Mouse (Mus musculus) CH12.LX (cell line): ENCODE results near the gene Crip2. TPM values are rescaled to one million over a fixed set of nuclear protein-coding genes. Genes with fewer than 3 reads are reported as not detected.

Experiments
- DNase-seq: peaks from one replicate; pipeline ENCODE4 v3.0.0-alpha.2; 2013; ENCODE audit errors: extremely low read depth
- H3K27ac ChIP-seq: 2 replicates; pipeline ENCODE4 v1.5.1; 2012; ENCODE audit warnings: low read depth, mild to moderate bottlenecking, control low read depth, moderate library complexity; ENCODE audit not compliant: insufficient read depth
- H3K27me3 ChIP-seq: replicated peaks from 2 replicates; pipeline ENCODE3; 2012; ENCODE audit warnings: inconsistent platforms
- H3K36me3 ChIP-seq, 2 experiments: replicated peaks in 1 of 2; 2 replicates each; pipeline versions ENCODE3 to v1.6.1; 2012; ENCODE audit warnings: inconsistent platforms in 1 of 2, low read length in 1 of 2, mild to moderate bottlenecking in 1 of 2, mixed read lengths in 1 of 2, moderate library complexity in 1 of 2; ENCODE audit not compliant: control insufficient read depth in 1 of 2, insufficient read depth in 1 of 2
- H3K4me1 ChIP-seq, 2 experiments: 2 replicates each; pipeline ENCODE4 v1.6.1; 2012; ENCODE audit warnings: inconsistent platforms in 1 of 2, moderate library complexity in 1 of 2; ENCODE audit not compliant: insufficient read depth in 2 of 2, control insufficient read depth in 1 of 2
- H3K4me2 ChIP-seq: 2 replicates; pipeline ENCODE4 v1.6.1; 2012; ENCODE audit warnings: low read depth, mild to moderate bottlenecking, control low read depth; ENCODE audit not compliant: poor library complexity, insufficient read depth, severe bottlenecking
- H3K4me3 ChIP-seq, 3 experiments: fragments of 150-350 bp in 1 of 3; sonication (generic) in 1 of 3; replicated peaks in 1 of 3; 2 replicates each; pipeline versions ENCODE3 to v1.5.1; 2011 to 2012; ENCODE audit warnings: low read depth in 2 of 3, low read length in 2 of 3, mild to moderate bottlenecking in 2 of 3, moderate library complexity in 2 of 3, control low read depth in 1 of 3, improper control_type of control experiment in 1 of 3, inconsistent platforms in 1 of 3, mixed read lengths in 1 of 3; ENCODE audit not compliant: poor library complexity in 1 of 3
- H3K79me2 ChIP-seq: replicated peaks from 2 replicates; pipeline ENCODE4 v1.6.1; 2012; ENCODE audit warnings: mild to moderate bottlenecking, moderate library complexity; ENCODE audit not compliant: control insufficient read depth, poor library complexity, insufficient read depth, severe bottlenecking; ENCODE audit errors: extremely low read depth
- H3K9ac ChIP-seq: 2 replicates; pipeline ENCODE4 v1.6.1; 2012; ENCODE audit warnings: low read depth, mild to moderate bottlenecking, control low read depth, moderate library complexity; ENCODE audit not compliant: insufficient read depth
- H3K9me3 ChIP-seq: replicated peaks from 2 replicates; pipeline ENCODE3; 2012; ENCODE audit warnings: low read length, inconsistent platforms, mixed read lengths
- BHLHE40 ChIP-seq: IDR thresholded peaks from 2 replicates; pipeline ENCODE4 v1.6.1; 2011; ENCODE audit warnings: mild to moderate bottlenecking, low read depth, low read length, improper control_type of control experiment
- CTCF ChIP-seq, 2 experiments: IDR thresholded peaks in 1 of 2; conservative IDR thresholded peaks in 1 of 2; 2 replicates each; pipeline ENCODE4 v1.5.1; 2011 to 2012; ENCODE audit warnings: low read depth in 2 of 2, low read length in 2 of 2, improper control_type of control experiment in 1 of 2, inconsistent platforms in 1 of 2, mild to moderate bottlenecking in 1 of 2, moderate library complexity in 1 of 2
- E2F4 ChIP-seq: IDR thresholded peaks from 2 replicates; pipeline ENCODE4 v1.6.1; 2011; ENCODE audit warnings: low read depth, low read length, improper control_type of control experiment; ENCODE audit not compliant: insufficient replicate concordance
- EP300 ChIP-seq: IDR thresholded peaks from 2 replicates; pipeline ENCODE4 v1.6.1; 2011; ENCODE audit warnings: low read length, improper control_type of control experiment
- ETS1 ChIP-seq: conservative IDR thresholded peaks from 2 replicates; pipeline ENCODE4 v1.6.1; 2012; ENCODE audit warnings: low read depth, mild to moderate bottlenecking, inconsistent platforms, low read length, improper control_type of control experiment, moderate library complexity
- JUND ChIP-seq: conservative IDR thresholded peaks from 2 replicates; pipeline ENCODE4 v1.6.1; 2011; ENCODE audit warnings: low read depth, low read length, improper control_type of control experiment
- KAT2A ChIP-seq: IDR thresholded peaks from 2 replicates; pipeline ENCODE4 v1.6.1; 2012; ENCODE audit warnings: low read length, improper control_type of control experiment, inconsistent platforms; ENCODE audit not compliant: insufficient replicate concordance
- MAZ ChIP-seq: IDR thresholded peaks from 2 replicates; pipeline ENCODE4 v1.6.1; 2012; ENCODE audit warnings: low read depth, mild to moderate bottlenecking, inconsistent platforms, low read length, improper control_type of control experiment, moderate library complexity
- MXI1 ChIP-seq: IDR thresholded peaks from 2 replicates; pipeline ENCODE4 v1.6.1; 2011; ENCODE audit warnings: mild to moderate bottlenecking, low read depth, low read length, improper control_type of control experiment
- MYC ChIP-seq: IDR thresholded peaks from 2 replicates; pipeline ENCODE4 v1.6.1; 2011; ENCODE audit warnings: low read depth, mild to moderate bottlenecking, improper control_type of control experiment, low read length
- PAX5 ChIP-seq: IDR thresholded peaks from 2 replicates; pipeline ENCODE4 v1.6.1; 2012; ENCODE audit warnings: low read length, inconsistent platforms, mixed read lengths
- POLR2A ChIP-seq: IDR thresholded peaks from 2 replicates; pipeline ENCODE4 v1.6.1; 2011; ENCODE audit warnings: low read depth, mild to moderate bottlenecking, improper control_type of control experiment, low read length
- POLR2AphosphoS2 ChIP-seq: IDR thresholded peaks from 2 replicates; pipeline ENCODE4 v1.6.1; 2011; ENCODE audit warnings: low read depth, low read length, improper control_type of control experiment
- RCOR1 ChIP-seq: conservative IDR thresholded peaks from 2 replicates; pipeline ENCODE4 v1.6.1; 2012; ENCODE audit warnings: low read depth, mild to moderate bottlenecking, inconsistent platforms, low read length, improper control_type of control experiment
- UBTF ChIP-seq: IDR thresholded peaks from 2 replicates; pipeline ENCODE4 v1.6.1; 2012; ENCODE audit warnings: low read depth, mild to moderate bottlenecking, inconsistent platforms, low read length, improper control_type of control experiment, moderate library complexity
- USF1 ChIP-seq: IDR thresholded peaks from 2 replicates; pipeline ENCODE4 v1.6.1; 2014; ENCODE audit warnings: low read depth, mild to moderate bottlenecking, inconsistent platforms, low read length, improper control_type of control experiment
- USF2 ChIP-seq: conservative IDR thresholded peaks from 2 replicates; pipeline ENCODE4 v1.6.1; 2011; ENCODE audit warnings: low read depth, low read length, improper control_type of control experiment
- ZMIZ1 ChIP-seq: IDR thresholded peaks from 2 replicates; pipeline ENCODE4 v1.6.1; 2012; ENCODE audit warnings: low read depth, mild to moderate bottlenecking, inconsistent platforms, low read length, improper control_type of control experiment
- ZNF384 ChIP-seq: IDR thresholded peaks from 2 replicates; pipeline ENCODE4 v1.6.1; 2012; ENCODE audit warnings: low read depth, low read length, improper control_type of control experiment, inconsistent platforms
- dilution Hi-C: fragments of 300-500 bp; cut with MboI; formaldehyde crosslinking; loops from 2 replicates; pipeline ENCODE4 v1.14.3; 2020; ENCODE audit warnings: low sequenced_read_pairs; ENCODE audit not compliant: extremely low pct_unique_long_range_greater_than_20kb, extremely low pct_ligation_motif_present
- in situ Hi-C: fragments of 300-500 bp; cut with MboI; formaldehyde crosslinking; loops from 3 replicates; pipeline ENCODE4 v1.14.3; 2019; ENCODE audit warnings: low sequenced_read_pairs, low pct_ligation_motif_present, low pct_unique_long_range_greater_than_20kb, mixed read lengths
- polyA plus RNA-seq: library from polyadenylated mRNA; unstranded; fragments of >175 nt; gene quantifications from 2 replicates; pipeline ENCODE4 v1.2.1, GENCODE M21; 2012; ENCODE audit warnings: low read depth; ENCODE audit not compliant: insufficient read length
- total RNA-seq, 2 experiments: library from RNA; depleted of rRNA; stranded (reverse); fragments of 300-350 nt in 1 of 2; fragments of >200 nt in 1 of 2; gene quantifications; 2 replicates each; pipeline ENCODE4 v1.2.3; 2012 to 2014

Crip2 gene
- total and polyA plus RNA-seq, 3 experiments = 0.89 to 7.7 TPM; not detected in 1

GRCm38 (mm10) chr12:113181020-113181419 lies 41.0 kb downstream of the Crip2 start:
- Histone ChIP-seq H3K9ac (no peak overlapping the region), H3K79me2 (no peaks in the 10 kb centered on the region), H3K9me3 (peaks cover 7% of the 10 kb centered on the region), H3K27ac (no peak overlapping the region), H3K27me3 (peaks cover 58% of the 10 kb centered on the region), H3K4me1 (no peaks in the 10 kb centered on the region), H3K36me3 (no peaks in the 10 kb centered on the region), H3K4me2 (no peak overlapping the region), H3K4me3 (no peak overlapping the region)
- no peak for DNase-seq
- dilution Hi-C loops = no loop called here
- no peak for TF ChIP-seq PAX5
- no peak for TF ChIP-seq EP300
- no peak for TF ChIP-seq ETS1
- TF ChIP-seq USF2 = no peak
- no peak for TF ChIP-seq JUND
- no peak for TF ChIP-seq ZNF384
- TF ChIP-seq RCOR1 = no peak
- TF ChIP-seq USF1 = no peak
- no peak for TF ChIP-seq CTCF (conservative IDR thresholded peaks at IDR 0.05 in 1 of 2, IDR thresholded peaks at IDR 0.05 in 1 of 2; ENCODE audit: low read depth in 2 of 2, low read length in 2 of 2)
- in situ Hi-C loops = no loop called here

DNA sequence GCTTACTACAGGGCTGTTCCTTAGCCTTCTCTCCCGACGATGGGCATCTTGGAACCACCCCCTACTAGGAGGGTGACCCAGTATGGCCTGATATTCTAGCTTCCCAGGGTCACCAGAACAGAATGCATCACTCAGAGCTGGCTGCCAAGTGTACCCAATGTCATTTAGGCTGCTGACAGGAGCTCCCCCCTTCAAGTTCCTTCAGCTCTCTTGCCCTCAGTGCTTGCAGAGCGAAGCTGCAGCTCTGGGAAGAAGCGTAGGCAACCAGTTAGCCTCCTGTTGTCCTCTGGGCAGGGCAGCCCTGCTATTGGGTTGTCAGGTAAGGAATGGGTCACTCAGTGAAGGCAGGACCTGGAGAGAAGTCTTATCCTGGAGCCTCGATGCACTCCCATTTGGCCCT lies 44.9 kb downstream of the Crip2 start:
- Histone ChIP-seq H3K9ac (no peak overlapping the region), H3K4me3 (no peak overlapping the region), H3K27me3 (peaks cover 35% of the 10 kb centered on the region), H3K27ac (no peak overlapping the region), H3K9me3 (peaks cover 33% of the 10 kb centered on the region), H3K4me1 (no peaks in the 10 kb centered on the region), H3K79me2 (no peaks in the 10 kb centered on the region), H3K4me2 (no peak overlapping the region), H3K36me3 (no peaks in the 10 kb centered on the region)
- dilution Hi-C loops (no loop called here), in situ Hi-C loops (no loop called here)
- TF ChIP-seq RCOR1 (no peak), ZMIZ1 (no peak), BHLHE40 (no peak), POLR2AphosphoS2 (no peak), MAZ (no peak), MXI1 (no peak)
- no peak for DNase-seq

DNA sequence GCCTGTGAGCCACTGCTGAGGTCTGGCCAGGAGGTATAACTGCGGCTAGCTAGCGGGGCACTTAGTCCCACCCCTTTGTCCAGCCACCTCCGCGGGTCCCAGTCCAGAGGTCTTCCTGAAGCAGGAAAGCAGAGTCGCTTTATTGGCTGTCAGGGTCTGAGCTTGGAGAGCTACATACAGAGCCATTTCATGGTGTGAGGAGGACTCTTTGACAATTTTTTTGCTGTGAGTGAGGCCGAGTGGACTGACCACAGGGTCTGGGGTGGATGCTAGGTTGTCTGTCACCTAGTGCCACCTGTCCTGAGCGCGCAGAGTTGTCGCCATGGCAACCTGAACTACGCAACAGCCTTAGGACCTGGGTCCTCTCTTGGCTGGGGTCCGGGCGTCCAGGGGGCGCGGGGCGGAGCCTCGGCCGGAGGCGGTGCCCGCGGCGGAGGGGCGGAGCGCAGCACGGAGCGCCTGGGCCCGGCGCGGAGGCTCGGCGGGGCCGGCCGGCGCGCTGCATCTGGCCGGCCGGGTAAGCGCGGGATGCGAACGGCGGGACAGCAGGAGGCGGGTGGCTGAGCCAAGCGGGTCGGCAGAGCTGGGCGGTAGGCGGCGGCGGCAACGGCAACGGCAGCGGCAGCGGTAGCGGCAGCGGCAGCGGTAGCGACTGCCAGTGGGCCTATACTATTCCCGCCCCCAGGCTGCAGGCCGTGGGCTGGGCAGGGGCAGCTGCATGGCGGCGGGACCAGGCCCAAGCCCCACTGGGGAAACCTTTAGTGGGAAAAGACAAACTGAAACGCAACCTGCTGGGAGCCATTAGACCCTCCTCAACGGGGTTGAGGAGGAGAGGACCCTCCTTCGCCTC lies 45.6 kb downstream of the Crip2 start, which contains the start of gene Tmem121:
Gene Tmem121, plus strand, starts transcription at position 489 of the 850 bp plus-strand sequence.
- H3K27ac ChIP-seq = no peak within 1 kb of the TSS
- H3K79me2 ChIP-seq = no peaks in the 10 kb centered on the region
- H3K9me3 ChIP-seq = peaks cover 33% of the 10 kb centered on the region
- no peaks in the 10 kb centered on the region for H3K36me3 ChIP-seq
- DNase-seq = no peak
- TF ChIP-seq PAX5 (no peak), POLR2A (no peak), E2F4 (no peak), KAT2A (no peak), MYC (no peak), UBTF (no peak), ETS1 (no peak)
- in situ Hi-C loops (no loop called here), dilution Hi-C loops (no loop called here)
- peaks cover 38% of the 10 kb centered on the region for H3K27me3 ChIP-seq
- no peak within 1 kb of the TSS for H3K9ac ChIP-seq
- no peak within 1 kb of the TSS for H3K4me2 ChIP-seq
- no peaks in the 10 kb centered on the region for H3K4me1 ChIP-seq
- no peak within 1 kb of the TSS for H3K4me3 ChIP-seq
